Mouse (Mus musculus): Measurements from ENCODE around the gene Evc2. TPM values are rescaled to one million over a fixed set of nuclear protein-coding genes. Genes with fewer than 3 reads are reported as not detected.

Evc2 gene
- 0.19 TPM for polyA plus RNA-seq (2014; fragmentation: Illumina TruSeq; extraction: RNeasy Lipid Tissue Mini Kit (QIAGEN cat#74804); ENCODE audit: low replicate concordance)

GRCm38 (mm10) chr5:37338288-37338687, at the start of gene Evc2:
Gene Evc2 (plus strand): TSS chr5:37338499.

DNA sequence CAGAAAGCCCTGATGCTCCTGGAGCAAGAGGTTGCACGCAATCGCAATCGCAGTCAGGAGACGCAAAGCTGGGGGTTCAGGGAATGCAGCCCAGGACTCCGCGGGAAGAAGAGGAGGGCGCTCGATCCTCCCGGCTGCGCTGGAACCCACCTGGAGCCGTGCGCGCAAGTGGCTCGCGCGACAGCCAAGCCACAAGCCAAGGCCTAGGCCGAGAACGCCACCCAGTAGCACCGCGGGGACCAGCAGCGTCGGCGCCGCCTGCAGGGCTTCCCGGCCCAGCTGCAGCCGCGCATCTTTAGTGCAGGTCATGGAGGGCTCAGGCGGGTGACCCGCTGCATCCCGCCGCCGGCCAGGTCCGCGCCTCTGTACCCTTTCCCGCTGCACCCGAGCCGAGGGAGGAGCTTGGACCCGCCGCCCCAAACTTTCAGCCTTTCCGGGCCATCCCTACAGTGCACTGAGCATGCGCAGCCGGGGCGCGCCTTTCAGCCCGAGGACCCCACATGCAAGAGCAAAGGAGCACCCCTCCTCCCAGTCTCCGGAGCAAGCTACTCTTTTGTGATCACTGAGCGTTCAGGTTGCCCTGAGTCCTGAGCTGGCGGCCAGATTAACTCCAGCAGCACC, 1.7 kb upstream of the Evc2 start, which contains the start of gene Evc:
TSS of gene Evc (minus strand) at position 410 of the 621 bp plus-strand sequence.

Other genes with a start within 250 kb of the Evc2 start
- not detected for gene Crmp1, start 96.6 kb upstream of the Evc2 start, polyA plus RNA-seq (2014; fragmentation: Illumina TruSeq; extraction: RNeasy Lipid Tissue Mini Kit (QIAGEN cat#74804); ENCODE audit: low replicate concordance)
- gene Evc, start 1.6 kb upstream of the Evc2 start, polyA plus RNA-seq (2014; fragmentation: Illumina TruSeq; extraction: RNeasy Lipid Tissue Mini Kit (QIAGEN cat#74804); ENCODE audit: low replicate concordance): not detected

Measured in small intestine, adult 10 weeks (tissue).